Mouse (Mus musculus): ENCODE results near the gene C2cd4d.

DNA sequence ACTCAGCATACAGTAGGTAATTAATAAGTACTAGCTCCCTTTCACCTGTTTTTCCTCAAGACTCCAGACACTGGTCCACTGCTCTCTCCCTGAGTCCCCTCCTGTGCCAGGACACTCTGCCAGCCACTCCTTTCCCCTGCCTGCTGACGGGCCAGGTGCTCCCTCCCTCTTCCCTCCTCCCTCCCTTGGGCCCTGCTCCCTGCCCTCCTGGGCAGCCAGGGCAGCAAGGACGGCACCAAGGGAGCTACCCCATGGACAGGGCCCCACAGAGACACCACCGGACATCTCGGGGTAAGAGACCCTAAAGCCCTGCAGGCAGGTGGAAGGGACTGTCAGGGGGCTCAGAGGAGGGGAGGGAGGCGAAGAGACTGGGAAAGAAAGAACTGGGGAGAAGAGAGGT is 10.4 kb downstream of the C2cd4d start, which contains the start of gene Rorc:
- no peak for TF ChIP-seq CTCF (IDR thresholded peaks at IDR 0.05; ENCODE audit: low read depth, low read length)
- TF ChIP-seq EP300 (IDR thresholded peaks at IDR 0.05; ENCODE audit: insufficient read depth, low read depth, low read length): no peak
- no peak for TF ChIP-seq POLR2A (IDR thresholded peaks at IDR 0.05; ENCODE audit: insufficient read depth, low read length)
